Mouse (Mus musculus): ENCODE results near the gene Oma1. TPM values are rescaled to one million over a fixed set of nuclear protein-coding genes. Genes with fewer than 3 reads are reported as not detected.

Oma1 gene
- polyA plus RNA-seq (2015; fragmentation: Nextera tagmentation; extraction: Ambion mirVana), result 52.9 and 54.5 TPM in 2 replicates

GRCm38 (mm10) chr4:103313587-103314525 is at the start of gene Oma1:
Oma1 (plus strand) TSS chr4:103313812.
- DNase-seq (ENCODE audit: low spot score), result peak; percentile 96

DNA sequence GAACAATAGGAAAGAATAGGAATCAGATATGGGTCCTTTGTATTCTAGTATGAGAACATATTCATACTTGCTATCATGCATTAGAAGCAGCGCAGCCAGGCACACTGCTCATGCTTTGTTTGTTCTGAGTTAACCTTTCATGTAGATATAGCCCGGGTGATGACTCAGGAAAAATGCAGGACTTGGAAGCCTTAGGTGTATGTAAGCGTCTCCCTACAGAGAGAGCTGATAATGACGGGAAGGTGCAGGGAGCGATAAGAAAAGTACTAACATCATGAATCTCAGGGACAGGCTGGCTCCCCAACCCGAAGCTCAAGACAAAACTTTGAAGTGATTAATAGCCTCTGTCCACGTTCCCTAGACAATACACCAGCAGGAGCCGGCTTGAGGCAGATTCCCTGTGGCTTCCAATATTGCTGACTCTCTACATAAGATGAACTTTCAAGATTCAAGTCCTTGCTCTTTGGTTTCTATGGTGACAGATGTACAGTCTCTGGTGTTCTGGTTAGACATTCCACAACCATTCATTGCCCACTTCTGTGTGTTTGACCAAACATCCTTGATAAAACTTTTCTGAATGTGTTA is 49.7 kb upstream of the Oma1 start:
- DNase-seq (ENCODE audit: low spot score), result no peak

DNA sequence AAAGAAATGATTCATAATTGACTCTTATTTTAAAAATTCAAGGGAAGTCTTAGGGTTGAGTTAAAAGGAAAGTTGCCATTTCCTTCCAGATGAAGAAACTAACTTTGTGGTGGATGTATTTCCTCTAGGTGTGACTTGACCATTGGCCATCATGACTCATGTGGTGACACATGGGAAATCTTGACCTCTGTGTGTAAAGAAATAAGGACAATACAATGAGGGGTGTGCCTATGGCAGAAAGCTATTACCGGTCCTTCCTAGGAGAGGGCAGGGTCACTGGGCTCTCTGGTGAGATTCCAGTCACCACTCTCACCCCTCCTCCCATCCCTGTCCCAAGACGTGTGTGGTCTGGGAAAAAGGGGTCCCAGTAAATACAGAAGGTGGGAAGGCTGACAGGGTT is 48.4 kb upstream of the Oma1 start:
- no peak for DNase-seq (ENCODE audit: low spot score)

GRCm38 (mm10) chr4:103269336-103269735 is 44.3 kb upstream of the Oma1 start:
- no peak for DNase-seq (ENCODE audit: low spot score)

DNA sequence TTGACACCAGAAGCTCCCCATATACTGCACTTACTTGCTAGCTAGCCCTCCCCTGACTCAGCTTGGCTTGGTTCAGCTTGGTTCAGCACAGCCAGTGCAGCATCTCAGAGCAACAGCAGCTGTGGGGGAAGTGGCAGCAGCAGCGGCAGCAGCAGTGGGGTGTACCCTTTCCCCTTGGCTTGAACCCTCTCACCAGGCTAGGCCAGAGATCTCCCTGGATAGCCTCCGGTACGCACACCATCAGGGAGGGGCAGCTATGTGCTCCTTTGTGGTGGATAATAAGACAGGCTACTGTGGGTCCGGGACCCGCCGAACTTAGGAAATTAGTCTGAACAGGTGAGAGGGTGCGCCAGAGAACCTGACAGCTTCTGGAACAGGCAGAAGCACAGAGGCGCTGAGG is 40.6 kb upstream of the Oma1 start:
- DNase-seq (ENCODE audit: low spot score), result no peak

DNA sequence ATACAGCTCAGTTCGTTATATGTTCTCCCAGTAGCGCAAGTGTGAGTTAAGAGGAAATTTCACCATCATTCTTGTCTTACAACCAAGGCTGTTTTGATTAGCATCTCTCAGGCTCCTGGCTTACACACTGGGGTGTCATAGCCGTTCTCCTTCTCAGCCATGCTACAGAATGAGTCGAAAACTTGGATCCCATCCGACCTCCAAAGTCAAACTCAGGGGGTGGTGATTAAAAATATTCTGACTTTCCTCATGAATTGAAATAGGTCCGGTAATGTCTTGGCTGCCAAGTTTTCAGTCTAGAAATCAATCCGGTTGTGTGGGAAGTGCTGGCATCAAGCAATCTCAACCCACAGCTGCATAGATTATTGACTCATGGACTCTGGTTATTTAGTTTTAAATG is 25.3 kb upstream of the Oma1 start:
- DNase-seq (ENCODE audit: low spot score), result no peak

DNA sequence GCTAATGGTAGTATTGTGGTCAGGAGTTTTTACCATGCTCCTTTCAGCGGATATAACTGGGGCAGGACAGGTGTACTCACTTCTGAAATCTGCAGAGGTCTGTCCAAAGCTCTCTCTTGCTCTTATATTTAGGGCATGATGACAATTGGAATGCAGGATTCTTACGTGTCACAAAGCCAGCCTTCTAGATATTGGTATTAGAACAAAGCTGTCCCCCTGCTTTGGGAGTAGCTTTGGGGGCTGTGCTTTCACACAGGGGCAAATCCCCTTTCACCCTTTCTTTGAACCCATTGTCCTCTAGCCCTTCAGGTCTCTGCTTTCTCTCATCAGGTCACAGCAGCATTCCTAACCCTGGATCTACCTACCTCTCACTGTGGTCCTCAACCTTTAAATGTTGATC is 22.8 kb upstream of the Oma1 start, which contains the start of gene 4921539E11Rik:
Gene 4921539E11Rik (minus strand): TSS at position 101 of the 400 bp plus-strand sequence.
- DNase-seq (ENCODE audit: low spot score), result no peak

GRCm38 (mm10) chr4:103299342-103299741 is 14.3 kb upstream of the Oma1 start:
- DNase-seq (ENCODE audit: low spot score), result no peak

- DNase-seq (ENCODE audit: low spot score), result no peak
Measured at GRCm38 (mm10) chr4:103303851-103304250, 9.8 kb upstream of the Oma1 start.

GRCm38 (mm10) chr4:103314526-103314910 is 906 bp downstream of the Oma1 start:
- no peak for DNase-seq (ENCODE audit: low spot score)

DNA sequence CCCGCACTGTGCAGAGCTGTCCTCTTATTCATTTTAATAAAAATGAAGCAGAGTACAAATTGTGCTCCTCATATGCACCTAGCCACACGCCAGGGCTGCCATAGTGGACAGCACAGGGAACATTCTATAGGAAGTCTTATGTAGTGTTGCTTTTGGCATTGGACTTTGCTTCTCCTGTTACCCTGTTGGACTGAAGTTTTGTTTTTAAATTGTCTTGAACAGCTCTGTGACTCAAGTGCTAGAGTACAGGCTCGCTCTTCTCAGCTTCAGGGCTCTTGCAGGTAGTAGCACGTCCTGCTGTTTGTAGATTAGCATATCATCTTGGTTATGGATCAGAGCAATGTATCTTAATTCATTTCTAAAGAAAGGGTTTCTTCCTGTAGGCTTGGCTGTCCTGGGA is 2.2 kb downstream of the Oma1 start:
- no peak for DNase-seq (ENCODE audit: low spot score)

DNA sequence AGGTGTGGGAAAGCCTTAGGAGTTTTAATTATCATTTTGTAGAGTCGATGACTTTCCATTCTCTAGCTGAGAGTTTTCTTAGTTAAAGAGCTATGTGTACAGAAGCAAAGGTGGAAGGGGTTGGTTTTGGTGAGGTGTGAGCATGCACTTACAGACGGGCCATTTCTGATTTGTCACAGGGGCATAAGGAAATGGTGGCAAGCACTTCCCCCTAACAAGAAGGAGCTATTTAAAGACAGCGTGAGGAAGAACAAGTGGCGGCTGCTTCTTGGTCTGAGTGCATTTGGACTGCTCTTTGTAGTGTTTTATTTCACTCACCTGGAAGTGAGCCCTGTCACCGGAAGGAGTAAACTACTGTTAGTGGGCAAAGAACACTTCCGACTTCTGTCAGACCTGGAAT is 7.8 kb downstream of the Oma1 start:
- DNase-seq (ENCODE audit: low spot score), result no peak

- DNase-seq (ENCODE audit: low spot score), result no peak
Measured at GRCm38 (mm10) chr4:103324688-103325451, 11.3 kb downstream of the Oma1 start.

GRCm38 (mm10) chr4:103326994-103327393 is 13.4 kb downstream of the Oma1 start:
- no peak for DNase-seq (ENCODE audit: low spot score)

- no peak for DNase-seq (ENCODE audit: low spot score)
Measured at GRCm38 (mm10) chr4:103329348-103329747, 15.7 kb downstream of the Oma1 start.

- no peak for DNase-seq (ENCODE audit: low spot score)
Measured at GRCm38 (mm10) chr4:103335134-103335533, 21.5 kb downstream of the Oma1 start.

- no peak for DNase-seq (ENCODE audit: low spot score)
Measured at GRCm38 (mm10) chr4:103340726-103341125, 27.1 kb downstream of the Oma1 start.

DNA sequence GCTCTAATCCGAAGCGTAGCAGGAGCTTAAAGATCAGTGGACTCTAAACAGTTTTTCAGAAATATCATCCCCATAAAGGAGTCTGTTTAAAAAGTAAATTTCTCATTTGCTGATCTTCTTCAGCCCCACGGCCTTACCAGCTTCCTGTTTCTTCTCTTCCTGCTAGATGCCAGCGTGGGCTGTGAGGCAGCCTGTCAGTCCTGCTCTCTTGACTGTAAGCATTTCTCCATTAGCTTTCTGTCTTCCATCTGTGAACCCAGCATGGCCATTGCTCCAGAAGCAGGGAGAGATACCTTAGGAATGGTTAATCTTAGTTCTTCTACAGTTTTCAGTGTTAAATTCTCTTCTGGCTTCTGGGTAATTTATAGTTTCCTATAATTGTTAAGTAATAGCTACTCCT is 28.0 kb downstream of the Oma1 start:
- peak; percentile 23 for DNase-seq (ENCODE audit: low spot score)

- peak; percentile 47 for DNase-seq (ENCODE audit: low spot score)
Measured at GRCm38 (mm10) chr4:103346058-103346457, 32.4 kb downstream of the Oma1 start.

GRCm38 (mm10) chr4:103346849-103347248 is 33.2 kb downstream of the Oma1 start:
- DNase-seq (ENCODE audit: low spot score), result no peak

DNA sequence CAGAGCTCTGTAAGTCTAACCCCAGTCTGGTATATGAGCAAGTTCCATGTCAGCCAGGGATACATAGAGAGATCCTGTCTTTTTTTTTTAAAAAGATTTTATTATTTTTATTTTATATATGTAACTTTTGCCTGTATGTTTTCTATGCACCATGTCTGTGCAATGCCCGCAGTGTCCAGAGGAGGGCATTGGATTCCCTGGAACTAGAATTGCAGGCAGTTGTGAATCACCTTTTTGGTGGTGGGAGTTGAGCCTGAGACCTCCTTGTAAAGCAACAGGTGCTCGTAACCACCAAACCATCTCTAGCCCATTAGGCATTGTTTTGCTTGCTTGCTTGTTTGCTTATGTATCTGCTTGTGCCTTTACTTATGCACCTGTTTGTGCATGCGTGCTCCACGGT is 35.6 kb downstream of the Oma1 start:
- peak; percentile 18 for DNase-seq (ENCODE audit: low spot score)

DNA sequence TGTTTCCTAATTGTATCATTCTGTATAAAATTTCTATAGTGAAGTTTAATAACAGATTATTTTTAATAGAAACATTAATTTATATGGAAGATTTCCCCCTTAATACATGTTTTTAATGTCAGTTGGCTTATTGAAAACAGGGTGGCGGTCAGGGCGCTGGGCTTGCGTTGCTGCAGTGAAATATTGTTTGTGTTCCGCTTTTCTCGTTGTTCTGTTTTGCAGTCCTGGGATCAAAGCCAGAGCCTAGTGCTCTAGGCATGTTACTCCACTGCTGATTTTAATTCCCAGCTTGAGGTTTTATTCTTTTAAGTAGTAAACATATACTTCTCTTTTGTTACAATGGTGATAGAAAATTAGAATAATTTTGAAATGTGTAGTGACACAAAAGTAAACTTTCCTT is 39.3 kb downstream of the Oma1 start:
- DNase-seq (ENCODE audit: low spot score), result no peak

Measured in thymus, postnatal 0 days (tissue).